Mouse (Mus musculus) activated CD4-positive, CD25-positive, alpha-beta regulatory T cell (primary cell): ENCODE results near the gene Tnfaip8l1. TPM values are rescaled to one million over a fixed set of nuclear protein-coding genes. Genes with fewer than 3 reads are reported as not detected.

Source experiments
- polyA plus RNA-seq, 2 experiments: library from polyadenylated mRNA; unstranded; fragments of 100-300 nt; shearing (Covaris generic); gene quantifications; one replicate each; pipeline ENCODE4 v1.2.1; 2017

The Tnfaip8l1 gene
- 10 to 100 TPM; 32.7 to 39.4 TPM for polyA plus RNA-seq

DNA sequence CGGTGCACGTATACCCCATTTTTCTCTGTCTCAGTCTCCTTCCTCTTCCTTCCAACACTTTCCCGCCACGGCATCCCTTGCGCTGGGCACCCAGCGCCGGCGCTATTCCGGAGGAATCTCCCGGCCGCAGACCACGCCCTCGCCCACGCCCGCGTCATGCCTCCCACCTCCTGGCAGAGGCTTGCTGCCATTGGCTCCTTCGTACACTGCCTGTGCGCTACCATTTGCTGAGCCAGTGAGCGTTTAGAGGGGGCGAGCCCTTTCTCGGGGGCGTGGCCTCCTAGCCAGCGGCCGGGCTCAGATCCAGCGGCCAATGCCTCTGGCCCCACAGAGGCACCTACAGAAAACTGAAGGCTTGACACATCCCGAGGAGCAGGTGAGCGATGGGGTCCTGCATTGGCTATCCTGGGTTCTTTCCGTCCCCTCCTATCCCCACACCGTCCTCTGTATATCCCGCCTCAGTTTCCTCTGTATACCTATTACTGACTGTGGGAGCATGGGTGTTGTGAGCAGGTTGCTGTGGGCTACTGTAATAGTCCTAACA is at the start of gene Tnfaip8l1:
Gene Tnfaip8l1, plus strand, starts transcription at position 247 of the 544 bp plus-strand sequence.

DNA sequence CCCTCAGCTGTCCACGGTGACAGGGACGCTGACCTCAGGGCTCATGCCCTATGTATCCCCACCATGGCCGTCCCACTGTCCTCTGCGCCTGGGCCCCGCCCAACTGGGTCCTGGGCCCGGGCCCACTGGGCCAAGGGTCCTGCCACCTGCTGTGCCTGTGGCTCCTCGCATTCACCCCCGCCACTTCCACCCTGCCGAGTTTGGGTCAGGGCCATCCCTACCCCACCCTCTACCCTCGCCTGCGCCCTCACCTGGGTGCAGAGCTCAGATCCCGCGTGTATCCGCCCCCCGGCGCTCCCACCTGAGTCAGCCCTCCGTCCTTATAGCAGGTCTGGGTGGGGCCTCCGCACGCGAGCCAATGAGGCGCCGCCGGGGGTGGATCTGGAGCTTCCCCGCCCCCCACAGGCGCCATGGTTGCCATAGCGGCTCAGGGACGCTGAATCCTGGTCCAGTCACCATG is 45.0 kb upstream of the Tnfaip8l1 start, which contains the start of gene Plin5:
Gene Plin5, minus strand, starts transcription at position 346 of the 460 bp plus-strand sequence.

DNA sequence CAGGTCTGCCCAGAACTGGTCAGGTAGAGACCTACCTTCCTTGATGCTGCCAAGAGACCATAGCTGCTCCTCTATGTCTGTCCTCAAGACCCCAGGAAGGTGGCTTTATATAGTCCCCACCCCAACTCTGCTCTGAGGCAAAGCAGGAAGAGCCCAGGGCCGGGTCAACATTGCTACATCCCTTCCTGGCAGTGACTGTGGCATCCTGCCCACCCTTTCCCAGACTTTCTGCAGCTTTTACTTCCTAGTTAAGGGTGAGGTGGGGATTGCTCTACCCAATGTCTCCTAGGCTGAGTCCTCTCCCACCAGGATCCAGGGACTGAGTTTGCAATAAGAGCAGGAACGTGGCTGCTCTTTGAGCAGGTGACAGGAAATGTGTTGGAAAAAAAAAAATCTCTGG is 40.5 kb upstream of the Tnfaip8l1 start, which contains the start of gene Lrg1:
Gene Lrg1, minus strand, starts transcription at position 176 of the 400 bp plus-strand sequence.

DNA sequence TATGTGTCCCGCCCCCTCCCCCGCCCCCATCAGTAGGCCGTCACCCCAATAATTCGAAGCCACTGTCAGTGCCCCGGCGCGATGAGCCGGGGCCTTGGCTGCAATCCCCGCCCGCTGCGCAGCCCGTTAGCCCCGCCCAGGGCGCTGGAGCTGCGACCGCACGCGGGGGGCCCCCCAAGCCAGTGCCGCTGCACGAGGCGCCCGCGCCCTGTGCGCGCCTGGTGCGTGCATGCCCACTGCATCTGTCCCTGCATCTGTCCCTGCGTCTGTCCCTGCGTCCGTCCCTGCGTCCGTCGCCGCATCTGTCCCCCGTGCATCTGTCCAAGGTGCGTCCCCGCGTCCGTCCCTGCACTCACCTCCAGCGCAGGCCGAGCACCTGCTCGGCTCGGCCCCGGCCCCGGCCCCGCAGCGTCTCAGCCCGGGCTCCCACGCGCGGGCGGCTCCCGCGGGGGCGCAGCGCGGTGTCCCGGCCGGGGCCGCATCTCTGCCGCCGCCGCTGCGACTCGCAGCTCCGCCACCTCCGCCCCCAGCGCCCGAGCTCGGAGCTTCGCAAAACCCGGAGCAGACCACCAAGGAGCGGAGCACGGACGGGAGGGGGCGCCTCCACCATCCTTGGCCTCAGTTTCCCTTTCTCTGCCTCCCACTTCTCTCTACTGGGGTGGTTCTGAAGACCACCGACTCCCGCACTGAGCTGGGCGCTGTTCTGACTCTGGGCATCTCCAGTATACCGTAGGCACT is 22.2 kb upstream of the Tnfaip8l1 start, which contains the start of gene Sema6b:
Gene Sema6b, minus strand, starts transcription at position 486 of the 738 bp plus-strand sequence.

DNA sequence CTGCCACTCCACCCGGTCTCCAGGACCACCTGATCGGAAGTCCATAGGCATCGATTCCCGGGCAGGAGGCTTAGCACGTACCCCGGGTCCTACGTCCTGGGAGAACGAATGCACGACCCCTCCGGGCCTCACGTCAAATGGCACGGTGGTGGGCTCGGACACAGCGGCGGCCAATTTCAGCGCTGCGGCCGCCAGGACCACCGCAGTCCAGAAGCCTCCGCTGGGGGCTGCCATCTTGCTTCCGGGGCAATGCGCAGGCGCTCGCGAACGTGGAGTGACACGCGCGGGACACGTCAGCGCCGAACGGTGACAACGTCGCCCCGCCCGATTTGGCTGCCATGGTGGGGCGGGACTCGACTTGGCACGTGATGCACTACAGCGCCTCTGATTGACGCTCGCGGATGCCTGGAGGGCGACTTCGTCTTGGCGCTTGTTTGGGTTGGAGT is 21.4 kb downstream of the Tnfaip8l1 start, which contains the start of gene Mydgf:
Gene Mydgf, minus strand, starts transcription at position 263 of the 446 bp plus-strand sequence.

DNA sequence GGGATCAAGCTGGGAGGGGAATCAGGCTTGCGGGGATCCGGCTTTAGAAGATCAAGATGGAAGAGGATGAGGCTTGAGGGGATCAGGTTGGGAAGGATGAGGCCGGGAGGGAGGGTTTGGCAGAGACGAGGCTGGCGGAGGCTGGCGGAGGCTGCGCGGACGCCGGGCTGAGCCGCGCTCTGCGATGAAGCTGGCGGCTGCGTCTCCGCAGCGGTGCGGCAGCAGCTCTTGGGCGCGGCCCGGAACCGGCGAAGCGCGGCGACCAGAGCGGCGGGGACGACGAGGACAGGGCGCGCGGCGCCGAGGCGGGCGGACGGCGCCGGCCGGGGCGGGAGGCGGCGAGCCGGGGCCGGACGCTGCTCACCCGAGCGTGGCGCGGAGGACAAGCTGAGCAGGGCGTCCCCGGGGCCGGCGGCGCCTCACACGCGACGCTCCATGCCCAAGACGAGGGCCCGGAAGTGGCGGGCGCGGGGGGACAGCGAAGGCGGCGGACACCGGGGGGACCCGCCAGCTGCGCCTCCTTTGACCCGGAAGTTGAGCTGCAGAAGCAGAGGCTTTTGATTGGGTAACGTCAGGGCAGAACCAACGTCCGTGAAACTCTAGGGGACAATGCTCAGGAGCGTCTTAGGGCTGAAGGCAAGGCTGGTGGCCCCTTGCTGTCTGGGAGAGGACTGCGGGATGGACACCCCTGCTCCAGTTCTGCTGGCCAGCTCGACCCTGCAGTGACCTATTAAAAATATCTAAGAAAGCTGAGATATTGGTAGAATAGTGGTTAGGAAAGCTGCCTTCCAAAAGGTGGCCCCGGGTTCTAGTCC is 56.3 kb downstream of the Tnfaip8l1 start, which contains the start of gene Dpp9:
Gene Dpp9, minus strand, starts transcription at position 529 of the 815 bp plus-strand sequence.

Other genes starting within 250 kb of the Tnfaip8l1 start
- 10 to 100 TPM in 1 of 2 experiments, 1 to 10 TPM in 1; 9.2 to 13.1 TPM for gene Zfp119b, start 213.0 kb upstream of the Tnfaip8l1 start, polyA plus RNA-seq
- 10 to 100 TPM; 43.1 to 73.4 TPM for gene Ebi3, start 209.8 kb upstream of the Tnfaip8l1 start, polyA plus RNA-seq
- gene Yju2, start 203.4 kb upstream of the Tnfaip8l1 start, polyA plus RNA-seq, result 10 to 100 TPM; 29.4 to 44.6 TPM
- gene Shd, start 192.0 kb upstream of the Tnfaip8l1 start, polyA plus RNA-seq, result under 1 TPM; 0.17 to 0.95 TPM
- gene Fsd1, start 176.0 kb upstream of the Tnfaip8l1 start, polyA plus RNA-seq, result under 1 TPM in 1 of 2 experiments, not detected in 1; 0.93 TPM
- under 1 TPM; 0.31 to 0.97 TPM for gene Stap2, start 156.9 kb upstream of the Tnfaip8l1 start, polyA plus RNA-seq
- 100 to 1,000 TPM; 106 to 109 TPM for gene Mpnd, start 156.8 kb upstream of the Tnfaip8l1 start, polyA plus RNA-seq
- gene Sh3gl1, start 125.8 kb upstream of the Tnfaip8l1 start, polyA plus RNA-seq, result 100 to 1,000 TPM; 159 to 164 TPM
- gene Chaf1a, start 122.0 kb upstream of the Tnfaip8l1 start, polyA plus RNA-seq, result 10 to 100 TPM in 1 of 2 experiments, 1 to 10 TPM in 1; 4.0 to 11.4 TPM
- gene Ubxn6, start 87.4 kb upstream of the Tnfaip8l1 start, polyA plus RNA-seq, result 10 to 100 TPM; 76.4 TPM
- 100 to 1,000 TPM in 1 of 2 experiments, 10 to 100 TPM in 1; 97.9 to 101 TPM for gene Hdgfl2, start 82.8 kb upstream of the Tnfaip8l1 start, polyA plus RNA-seq
- not detected for gene Plin4, start 52.7 kb upstream of the Tnfaip8l1 start, polyA plus RNA-seq
- not detected for gene Plin5, start 44.9 kb upstream of the Tnfaip8l1 start, polyA plus RNA-seq
- gene Lrg1, start 40.5 kb upstream of the Tnfaip8l1 start, polyA plus RNA-seq, result under 1 TPM in 1 of 2 experiments, not detected in 1; 0.74 TPM
- gene Sema6b, start 22.1 kb upstream of the Tnfaip8l1 start, polyA plus RNA-seq, result under 1 TPM; 0.12 to 0.44 TPM
- gene Mydgf, start 21.4 kb downstream of the Tnfaip8l1 start, polyA plus RNA-seq, result 10 to 100 TPM; 57.9 to 59.9 TPM
- 10 to 100 TPM; 19.0 to 43.4 TPM for gene Dpp9, start 56.4 kb downstream of the Tnfaip8l1 start, polyA plus RNA-seq
- gene Fem1a, start 94.3 kb downstream of the Tnfaip8l1 start, polyA plus RNA-seq, result 10 to 100 TPM; 10.3 to 12.3 TPM
- gene Ticam1, start 114.3 kb downstream of the Tnfaip8l1 start, polyA plus RNA-seq, result 1 to 10 TPM; 4.8 to 8.9 TPM
- gene Plin3, start 130.4 kb downstream of the Tnfaip8l1 start, polyA plus RNA-seq, result 10 to 100 TPM; 22.9 to 32.3 TPM
- under 1 TPM in 1 of 2 experiments, not detected in 1; 0.33 TPM for gene Arrdc5, start 137.8 kb downstream of the Tnfaip8l1 start, polyA plus RNA-seq
- 10 to 100 TPM; 13.1 to 31.3 TPM for gene Uhrf1, start 140.8 kb downstream of the Tnfaip8l1 start, polyA plus RNA-seq
- gene Kdm4b, start 163.6 kb downstream of the Tnfaip8l1 start, polyA plus RNA-seq, result 10 to 100 TPM; 33.2 to 40.2 TPM